Mouse (Mus musculus) cerebellum, adult 2 months (tissue): ENCODE data around the gene Klhl22. TPM values are rescaled to one million over a fixed set of nuclear protein-coding genes. Genes with fewer than 3 reads are reported as not detected.
A peak's percentile ranks its signal among the peaks of the same experiment; 100 is the strongest.

ENCODE experiments used
- DNase-seq, 2 experiments: peaks; one replicate each; pipeline ENCODE4 v3.0.0; 2021
- H3K27ac ChIP-seq: fragments of 200-500 bp; 2 replicates; pipeline ENCODE4 v1.5.1; 2012; ENCODE audit warnings: low read length, control low read depth, inconsistent platforms; ENCODE audit not compliant: insufficient read depth
- H3K27me3 ChIP-seq: fragments of 200-500 bp; 2 replicates; pipeline ENCODE4 v1.6.1; 2012; ENCODE audit warnings: inconsistent platforms, mild to moderate bottlenecking, low read length, moderate library complexity; ENCODE audit not compliant: control insufficient read depth, insufficient read depth
- H3K4me1 ChIP-seq: fragments of 200-500 bp; 2 replicates; pipeline ENCODE4 v1.6.1; 2011; ENCODE audit warnings: low read length; ENCODE audit not compliant: control insufficient read depth, insufficient read depth
- H3K4me3 ChIP-seq: fragments of 200-500 bp; replicated peaks from 2 replicates; pipeline ENCODE3; 2011; ENCODE audit warnings: mild to moderate bottlenecking, low read depth, low read length, control low read depth; ENCODE audit not compliant: insufficient read depth
- CTCF ChIP-seq: fragments of 200-500 bp; IDR thresholded peaks from 2 replicates; pipeline ENCODE4 v1.5.1; 2011; ENCODE audit warnings: low read depth, mild to moderate bottlenecking, control low read depth, low read length, moderate library complexity, borderline replicate concordance; ENCODE audit not compliant: insufficient read depth
- POLR2A ChIP-seq: fragments of 200-500 bp; IDR thresholded peaks from 2 replicates; pipeline ENCODE4 v1.6.1; 2011; ENCODE audit warnings: low read length, control low read depth, borderline replicate concordance; ENCODE audit not compliant: insufficient read depth
- WGBS: fragments of 180-500 bp; shearing (Covaris S2); methylation state at CpG from one replicate; pipeline ENCODE4 v1.1.7; 2018; 5-methylcytosine and 5-hydroxymethylcytosine counted together
- polyA plus RNA-seq: library from polyadenylated mRNA; depleted of rRNA; stranded (reverse); fragments of >200 nt; gene quantifications from 2 replicates; pipeline ENCODE4 v1.2.3, GENCODE M21; 2012

The Klhl22 gene
- polyA plus RNA-seq, 1 experiment, result 101 TPM

GRCm38 (mm10) chr16:17828229-17828628 lies 68.8 kb downstream of the Klhl22 start:
- TF ChIP-seq POLR2A, result no peak
- TF ChIP-seq CTCF, result no peak
- WGBS, result 98% methylated on average over 2 of the region's 2 CpGs
- no peaks in the 10 kb centered on the region for H3K27me3 ChIP-seq
- H3K27ac ChIP-seq, result no peak overlapping the region
- peaks cover 13% of the 10 kb centered on the region for H3K4me1 ChIP-seq
- H3K4me3 ChIP-seq, result no peak overlapping the region
- no peak for DNase-seq

- Histone ChIP-seq H3K27ac (no peak overlapping the region), H3K4me3 (no peak overlapping the region), H3K4me1 (peaks cover 13% of the 10 kb centered on the region), H3K27me3 (no peaks in the 10 kb centered on the region)
- no peak for TF ChIP-seq POLR2A
- TF ChIP-seq CTCF, result no peak
- no peak for DNase-seq
- WGBS, result 91% methylated on average over 3 of the region's 3 CpGs
Observed at GRCm38 (mm10) chr16:17828867-17829266, 69.4 kb downstream of the Klhl22 start.

GRCm38 (mm10) chr16:17830385-17831178 lies 71.2 kb downstream of the Klhl22 start:
- Histone ChIP-seq H3K27me3 (no peaks in the 10 kb centered on the region), H3K27ac (no peak overlapping the region), H3K4me1 (peaks cover 21% of the 10 kb centered on the region), H3K4me3 (no peak overlapping the region)
- no peak for TF ChIP-seq CTCF
- TF ChIP-seq POLR2A, result no peak
- DNase-seq, result no peak
- WGBS, result 68% methylated on average over 10 of the region's 10 CpGs

GRCm38 (mm10) chr16:17831781-17832180 lies 72.4 kb downstream of the Klhl22 start:
- no peak for TF ChIP-seq POLR2A
- peak; percentile 31; the same call in 1 of the 2 replicates for TF ChIP-seq CTCF
- Histone ChIP-seq H3K4me1 (peaks cover 19% of the 10 kb centered on the region), H3K4me3 (no peak overlapping the region), H3K27ac (no peak overlapping the region), H3K27me3 (no peaks in the 10 kb centered on the region)
- WGBS, result 62% methylated on average over 11 of the region's 11 CpGs
- no peak for DNase-seq

- DNase-seq, result no peak
- Histone ChIP-seq H3K4me3 (peak within 1 kb of the TSS; percentile 82), H3K4me1 (peaks cover 20% of the 10 kb centered on the region), H3K27me3 (no peaks in the 10 kb centered on the region), H3K27ac (peak within 1 kb of the TSS; percentile 95)
- TF ChIP-seq POLR2A, result no peak
- TF ChIP-seq CTCF, result no peak
- 35% methylated on average over 7 of the region's 7 CpGs for WGBS
Observed at GRCm38 (mm10) chr16:17832821-17833220, 73.4 kb downstream of the Klhl22 start, which contains the start of gene B830017H08Rik. B830017H08Rik (plus strand) TSS chr16:17833121.

- under 1% methylated on average over 37 of the region's 37 CpGs for WGBS
- TF ChIP-seq POLR2A (no peak), CTCF (no peak)
- peak overlapping the region; percentile 82 for H3K4me3 ChIP-seq
- H3K27ac ChIP-seq, result peak overlapping the region; percentile 95
- peaks cover 24% of the 10 kb centered on the region for H3K4me1 ChIP-seq
- no peaks in the 10 kb centered on the region for H3K27me3 ChIP-seq
- DNase-seq, result peak in 1 of 2 experiments; percentile 64
Observed at GRCm38 (mm10) chr16:17833321-17833680, 73.9 kb downstream of the Klhl22 start.

DNA sequence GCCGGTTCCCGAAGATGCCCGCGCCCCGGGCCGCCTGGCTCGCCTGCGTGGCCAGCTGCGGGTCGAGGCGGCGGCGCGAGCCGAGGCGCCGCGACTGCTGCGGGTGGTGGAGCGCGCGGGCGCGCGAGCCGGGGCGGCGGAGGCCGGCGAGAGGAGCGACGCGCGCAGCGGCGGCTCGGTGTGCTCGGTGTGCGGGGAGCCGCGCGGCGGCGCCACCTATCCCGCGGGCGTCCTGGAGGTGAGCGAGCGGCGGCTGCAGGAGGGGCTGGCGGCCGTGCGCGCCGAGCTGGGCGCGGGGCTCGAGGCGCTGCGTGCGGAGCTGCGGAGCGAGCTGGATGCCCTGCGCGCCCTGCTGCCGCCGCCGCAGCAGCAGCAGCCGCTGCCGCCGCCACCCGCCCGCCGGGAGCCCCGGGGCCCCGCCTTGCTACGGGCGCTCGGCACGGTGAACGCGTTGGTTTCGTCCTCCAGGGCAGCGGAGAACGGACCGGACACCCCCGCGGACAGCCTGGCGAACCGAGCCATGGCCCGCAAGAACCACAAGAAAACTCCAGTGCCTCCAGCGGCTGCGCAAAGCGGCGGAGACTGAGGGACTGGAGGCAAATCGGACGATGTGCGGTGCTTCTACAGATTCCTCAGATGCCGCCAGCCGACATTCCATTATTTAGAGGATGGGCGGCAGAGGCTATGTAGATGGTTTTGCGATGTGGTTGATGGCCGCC lies 74.4 kb downstream of the Klhl22 start:
- peak; percentile 77 to 82 for DNase-seq
- Histone ChIP-seq H3K4me1 (peaks cover 30% of the 10 kb centered on the region), H3K4me3 (peak overlapping the region; percentile 82), H3K27ac (peak overlapping the region; percentile 95), H3K27me3 (no peaks in the 10 kb centered on the region)
- TF ChIP-seq CTCF (no peak), POLR2A (peak; percentile 11; the same call in 1 of the 2 replicates)
- 3% methylated on average over 91 of the region's 103 CpGs for WGBS
